ENCODE assay signal across 26 mouse cellular contexts in genomic region chr5:142716056-142716455, GRCm38 (mm10). TPM values are rescaled to one million over a fixed set of nuclear protein-coding genes. Genes with fewer than 3 reads are reported as not detected.
DNase-seq lines count a peak whose midpoint lies in the region; ATAC-seq and TF ChIP-seq lines count a peak whose summit lies in the region.
"Had no signal": no experiment of that assay in that cellular context is flagged by ENCODE, and none has a peak within 500 bp of the region (broad histone marks: within the 10 kb centered on the region; RNA-seq: fewer than 3 reads in every experiment).

No protein-coding gene starts in this region.

- no peak overlapping the region for H3K9ac ChIP-seq in forebrain, embryonic 14.5 days (ENCODE audit: low read length)
- H3K9ac ChIP-seq: embryonic facial prominence, embryonic 12.5 days; embryonic facial prominence, embryonic 15.5 days; forebrain, embryonic 15.5 days; heart, embryonic 13.5 days; hindbrain, embryonic 14.5 days had no signal

- DNase-seq in cerebellum, adult 11-12 months = peak; percentile 79
- no peak for DNase-seq in cerebellum, postnatal 4 days (ENCODE audit: low spot score in 2 of 2)
- DNase-seq in cerebellum, adult 9-10 months = peak; percentile 77
- peak; percentile 60 to 68 for DNase-seq in cerebellum, postnatal 14 days
- no peak for DNase-seq in forebrain, embryonic 14.5 days (ENCODE audit: low spot score)
- no peak for DNase-seq in thymus, adult 2 months
- no peak for DNase-seq in kidney, adult 8-10 months
- DNase-seq: adrenal gland, postnatal 10 days; adrenal gland, postnatal 36 days; B cell, adult 2 months; gastrocnemius, postnatal 25 days; heart, adult 18-20 months; heart, postnatal 14 days; heart, postnatal 4 days; kidney, adult 18-20 months had no signal

- H3K36me3 ChIP-seq in forebrain, embryonic 14.5 days (ENCODE audit: control insufficient read depth, insufficient read depth, low read length) = peaks cover 57% of the 10 kb centered on the region
- no peaks in the 10 kb centered on the region for H3K36me3 ChIP-seq in thymus, adult 2 months (ENCODE audit: control insufficient read depth, insufficient read depth, low read length)
- H3K36me3 ChIP-seq: G1E; heart, embryonic 13.5 days had no signal

- 86% methylated on average over 6 of the region's 6 CpGs for WGBS in forebrain, embryonic 14.5 days
- 80% methylated on average over 6 of the region's 6 CpGs for WGBS in thymus, adult 2 months

- TF ChIP-seq CTCF in thymus, adult 2 months (IDR thresholded peaks at IDR 0.05; ENCODE audit: borderline replicate concordance, control insufficient read depth, extremely low read depth, insufficient read depth, low read length, poor library complexity) = no peak

- no peak overlapping the region for H3K4me3 ChIP-seq in forebrain, embryonic 14.5 days (ENCODE audit: low read depth, low read length)
- H3K4me3 ChIP-seq in thymus, adult 2 months (ENCODE audit: control insufficient read depth, insufficient read depth, low read length) = no peak overlapping the region
- H3K4me3 ChIP-seq: embryonic facial prominence, embryonic 12.5 days; embryonic facial prominence, embryonic 15.5 days; forebrain, embryonic 15.5 days; heart, embryonic 10.5 days; heart, embryonic 13.5 days had no signal

- no peaks in the 10 kb centered on the region for H3K4me1 ChIP-seq in forebrain, embryonic 14.5 days (ENCODE audit: control insufficient read depth, insufficient read depth, low read length)
- no peaks in the 10 kb centered on the region for H3K4me1 ChIP-seq in thymus, adult 2 months (replicated peaks; ENCODE audit: control insufficient read depth, insufficient read depth, low read length)
- H3K4me1 ChIP-seq: embryonic facial prominence, embryonic 12.5 days; embryonic facial prominence, embryonic 15.5 days; forebrain, embryonic 15.5 days had no signal

- H3K27ac ChIP-seq in forebrain, embryonic 14.5 days (ENCODE audit: low read depth, low read length) = no peak overlapping the region
- H3K27ac ChIP-seq in thymus, adult 2 months (ENCODE audit: control insufficient read depth, insufficient read depth, low read length) = no peak overlapping the region
- H3K27ac ChIP-seq: embryonic facial prominence, embryonic 12.5 days; embryonic facial prominence, embryonic 15.5 days; forebrain, embryonic 15.5 days; heart, embryonic 10.5 days; heart, embryonic 13.5 days; hindbrain, embryonic 14.5 days; hindbrain, postnatal 0 days had no signal

- no peak for ATAC-seq in forebrain, embryonic 14.5 days
- ATAC-seq: forebrain, embryonic 15.5 days; hindbrain, postnatal 0 days; inflammation-experienced regulatory T-cells, adult 6 months; intestine, embryonic 16.5 days; Patski had no signal

- no peaks in the 10 kb centered on the region for H3K9me3 ChIP-seq in forebrain, embryonic 14.5 days (replicated peaks; ENCODE audit: control insufficient read depth, low read length)
- H3K9me3 ChIP-seq: embryonic facial prominence, embryonic 12.5 days; embryonic facial prominence, embryonic 15.5 days; forebrain, embryonic 15.5 days had no signal

- no peak for TF ChIP-seq POLR2A in thymus, adult 2 months (IDR thresholded peaks at IDR 0.05; ENCODE audit: control insufficient read depth, extremely low read depth, insufficient read depth, low read length, poor library complexity)

- no peaks in the 10 kb centered on the region for H3K27me3 ChIP-seq in forebrain, embryonic 14.5 days (replicated peaks; ENCODE audit: control insufficient read depth, insufficient read depth, low read length)
- H3K27me3 ChIP-seq in thymus, adult 2 months (ENCODE audit: control insufficient read depth, insufficient read depth, low read length) = no peaks in the 10 kb centered on the region
- H3K27me3 ChIP-seq: embryonic facial prominence, embryonic 12.5 days; embryonic facial prominence, embryonic 15.5 days; forebrain, embryonic 15.5 days; Patski had no signal

- no peak overlapping the region for H3K4me2 ChIP-seq in forebrain, embryonic 14.5 days (ENCODE audit: low read length)
- H3K4me2 ChIP-seq: embryonic facial prominence, embryonic 12.5 days; embryonic facial prominence, embryonic 15.5 days; forebrain, embryonic 15.5 days; heart, embryonic 13.5 days; hindbrain, embryonic 14.5 days had no signal

RNA-seq across cellular contexts. Expression of gene Slc29a4, which starts 23.7 kb away (rescaled TPM):
- polyA plus RNA-seq in forebrain, embryonic 14.5 days (2014; fragmentation: Nextera tagmentation; extraction: Ambion mirVana) = 50.4 and 69.7 TPM in 2 replicates
- polyA plus RNA-seq in thymus, adult 2 months (2012; rRNA removed) = 1.2 and 1.5 TPM in 2 replicates
- polyA plus RNA-seq: G1E had no signal

Comparison
In these comparisons a context has a peak if more than half of its experiments do, and no peak if none do; other contexts are left out.
1. DNase-seq: peak in cerebellum, adult 11-12 months (single experiment), cerebellum, adult 9-10 months (single experiment) and cerebellum, postnatal 14 days (2 of 2); none in cerebellum, postnatal 4 days (0 of 2), forebrain, embryonic 14.5 days (single experiment), thymus, adult 2 months (single experiment) and kidney, adult 8-10 months (0 of 2).
2. RNA of gene Slc29a4, which starts 23.7 kb away (polyA plus RNA-seq): 50.4 to 69.7 TPM in forebrain, embryonic 14.5 days; 1.2 to 1.5 TPM in thymus, adult 2 months; every median in the first group is over 10 times any median in the second.